Mouse (Mus musculus) testis, postnatal 10 days (tissue): Measurements from ENCODE around the gene Prmt8.

Experiments
- DNase-seq: peaks from one replicate; pipeline ENCODE4 v3.0.0; 2021; ENCODE audit warnings: low spot score

Gene Prmt8

DNA sequence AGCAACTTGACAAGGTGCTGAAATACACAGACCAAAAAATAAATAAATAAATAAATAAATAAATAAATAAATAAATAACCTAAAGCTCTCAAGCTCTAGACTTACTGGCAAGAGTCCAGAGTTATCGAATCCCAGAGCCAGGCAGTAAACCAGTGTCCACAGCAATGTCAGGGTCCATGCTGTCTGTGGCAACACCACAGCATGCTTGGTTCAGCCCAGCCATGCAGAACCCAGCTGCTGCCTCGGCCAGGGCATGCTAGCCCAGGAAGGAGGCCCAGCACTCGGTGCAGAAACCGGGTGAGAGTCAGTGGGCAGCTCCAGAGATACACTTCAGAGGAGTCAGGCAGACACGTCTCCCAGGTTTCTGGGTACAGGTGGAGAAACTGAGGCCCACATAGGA lies 29.4 kb downstream of the Prmt8 start:
- no peak for DNase-seq

DNA sequence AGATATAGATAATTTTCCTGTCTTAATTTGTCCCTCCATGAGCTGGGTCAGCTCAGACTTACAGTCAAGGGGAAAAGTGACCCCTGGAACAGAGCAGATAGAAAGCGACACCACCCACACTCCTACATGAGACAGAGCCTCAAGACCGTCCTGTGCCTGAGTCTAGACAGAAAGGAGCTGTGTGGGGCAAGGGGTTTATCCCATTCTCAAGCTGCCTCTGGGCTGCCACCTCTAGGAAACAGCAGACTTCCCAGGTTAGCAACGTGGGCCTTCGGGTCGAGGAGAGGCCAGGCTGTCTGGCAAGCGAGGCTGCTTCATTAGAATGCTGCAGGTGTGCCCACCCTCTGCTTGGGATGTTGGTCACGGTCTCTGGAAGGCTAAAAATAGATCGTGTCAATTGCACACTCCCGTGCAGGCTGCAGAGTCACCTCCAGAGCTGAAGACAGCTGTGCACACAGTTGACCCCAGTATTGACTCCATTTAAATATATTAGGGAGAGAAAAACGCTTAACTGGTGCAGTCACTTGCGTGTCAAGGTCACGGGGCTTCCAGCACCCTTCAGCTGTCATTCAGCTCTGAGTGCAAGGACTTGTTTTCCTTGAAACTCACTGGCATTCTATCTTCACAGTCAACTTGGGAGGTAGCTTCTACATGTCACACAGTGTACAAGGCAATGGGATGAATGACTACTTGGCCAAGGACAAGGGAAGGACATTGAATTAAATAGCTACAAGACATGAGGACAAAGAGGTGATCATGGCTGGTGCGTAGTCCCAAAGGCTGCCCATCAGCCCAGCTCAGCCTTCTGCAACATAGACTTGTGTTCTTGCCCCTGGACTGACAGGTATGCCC lies 33.9 kb downstream of the Prmt8 start:
- no peak for DNase-seq

DNA sequence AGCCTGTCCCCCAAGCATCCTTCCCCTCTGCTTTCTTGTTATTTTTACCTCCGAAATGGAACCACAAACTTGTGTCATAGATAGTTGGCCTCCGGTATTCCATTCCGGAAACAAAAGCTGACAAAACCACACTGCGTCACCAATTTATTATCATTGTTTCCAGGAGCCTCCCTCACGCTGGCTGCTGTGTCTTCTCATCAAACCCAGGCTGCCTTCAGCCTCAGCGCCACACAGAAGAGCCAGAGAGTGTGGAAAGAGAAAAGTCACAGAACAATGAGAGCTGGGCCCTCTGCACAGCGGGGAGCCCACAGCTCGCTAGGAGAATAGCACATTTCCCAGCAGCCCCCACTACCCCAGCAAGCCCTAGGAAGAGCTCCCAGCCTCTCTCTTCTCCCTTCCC lies 46.1 kb downstream of the Prmt8 start:
- DNase-seq, result no peak

DNA sequence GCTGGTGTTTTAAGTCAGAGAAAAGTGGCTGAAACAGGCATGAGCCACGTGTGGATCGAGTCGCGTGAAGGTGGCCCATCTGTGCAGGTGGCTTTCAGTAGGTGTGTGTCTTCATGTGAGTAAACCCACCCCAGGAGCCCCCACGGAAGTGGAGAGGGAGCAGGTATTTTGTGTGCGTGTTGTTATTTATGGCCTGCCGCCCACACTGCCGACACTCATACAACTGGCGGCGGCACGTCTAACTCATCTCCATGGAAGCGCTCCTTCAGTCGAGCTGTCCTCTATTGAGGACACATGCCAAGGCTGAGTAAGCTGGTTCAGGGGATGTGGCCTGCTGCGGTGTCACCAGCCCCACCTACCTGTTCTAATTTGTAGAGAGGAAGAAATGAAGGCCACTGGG lies 49.4 kb downstream of the Prmt8 start:
- DNase-seq, result no peak

DNA sequence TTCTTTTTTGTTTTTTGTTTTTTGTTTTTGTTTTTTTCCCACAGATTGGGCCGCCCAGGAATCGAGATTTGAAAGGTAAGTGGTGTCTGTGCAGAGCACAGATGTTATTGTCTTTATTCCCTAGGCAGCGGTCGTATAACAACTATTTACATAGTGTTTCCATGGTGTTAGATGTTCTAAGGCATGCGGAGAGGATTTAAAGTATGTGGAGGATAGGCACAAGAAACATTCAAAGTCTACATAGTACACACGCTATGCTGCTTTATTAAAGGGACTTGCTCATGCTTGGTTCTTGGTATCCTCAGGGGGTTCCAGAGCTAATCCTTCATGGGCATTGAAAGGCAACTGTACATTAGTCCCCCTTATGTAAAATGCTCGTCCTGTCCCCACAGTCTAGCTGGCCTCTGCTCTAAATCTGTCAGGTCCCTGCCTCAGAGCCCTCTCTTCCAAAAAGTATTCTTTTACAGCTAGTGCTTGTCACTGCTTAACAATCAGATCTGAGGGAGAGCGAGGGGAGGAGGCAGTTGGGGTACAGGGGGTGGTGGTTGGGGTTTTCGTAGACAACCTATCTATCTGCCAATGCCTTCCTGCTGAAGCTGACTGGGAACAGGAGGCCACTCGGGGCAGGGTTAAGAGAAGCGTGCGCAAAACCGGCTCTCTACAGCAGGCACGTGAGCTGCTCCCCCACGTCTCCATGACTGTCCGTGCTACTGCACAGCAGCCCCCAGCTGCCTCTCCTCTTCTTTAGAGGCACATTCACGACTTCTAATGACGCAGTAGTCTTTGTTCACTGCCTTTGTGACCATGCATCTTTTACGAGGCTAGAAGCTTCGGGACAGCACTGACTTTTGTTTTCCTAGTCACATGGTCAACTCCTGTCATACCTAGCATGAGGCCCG lies 51.8 kb downstream of the Prmt8 start:
- DNase-seq, result no peak

DNA sequence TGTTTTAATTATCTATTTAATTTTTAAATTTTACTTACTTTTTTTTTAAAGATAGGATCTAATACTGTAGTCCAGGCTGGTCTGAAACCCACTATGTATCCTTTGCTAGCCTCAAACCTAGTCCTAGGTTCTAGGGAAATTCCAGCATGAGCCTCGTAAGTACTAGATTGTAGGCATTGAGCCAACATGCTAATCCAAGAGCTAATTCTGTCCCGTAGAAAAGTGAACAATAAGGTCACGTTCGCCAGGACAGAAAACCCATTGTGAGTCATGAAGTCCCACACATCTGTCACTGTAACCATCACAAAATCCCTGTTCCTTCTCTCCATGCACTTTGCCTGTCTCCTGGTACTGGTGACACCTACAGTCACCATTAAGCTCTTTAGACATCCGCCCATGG lies 53.8 kb downstream of the Prmt8 start:
- no peak for DNase-seq

DNA sequence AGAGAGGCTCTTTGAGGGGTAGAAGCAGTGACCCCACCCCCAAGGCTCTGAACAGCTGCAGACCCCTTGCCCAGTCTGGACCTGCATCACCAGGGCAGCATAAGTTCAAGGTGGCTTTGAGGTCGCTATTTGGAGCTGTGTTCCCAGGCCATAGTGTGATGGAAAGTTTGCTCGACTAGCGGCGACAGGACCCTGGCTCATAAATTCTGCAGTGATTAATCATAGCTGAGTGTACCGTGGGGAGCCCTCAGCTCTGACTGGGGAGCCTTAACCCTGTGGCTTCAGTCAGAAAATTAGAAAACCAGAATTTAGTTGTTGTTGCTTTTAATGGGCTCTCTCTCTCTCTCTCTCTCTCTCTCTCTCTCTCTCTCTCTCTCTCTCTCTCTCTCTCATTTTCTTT lies 54.4 kb downstream of the Prmt8 start:
- DNase-seq, result no peak

DNA sequence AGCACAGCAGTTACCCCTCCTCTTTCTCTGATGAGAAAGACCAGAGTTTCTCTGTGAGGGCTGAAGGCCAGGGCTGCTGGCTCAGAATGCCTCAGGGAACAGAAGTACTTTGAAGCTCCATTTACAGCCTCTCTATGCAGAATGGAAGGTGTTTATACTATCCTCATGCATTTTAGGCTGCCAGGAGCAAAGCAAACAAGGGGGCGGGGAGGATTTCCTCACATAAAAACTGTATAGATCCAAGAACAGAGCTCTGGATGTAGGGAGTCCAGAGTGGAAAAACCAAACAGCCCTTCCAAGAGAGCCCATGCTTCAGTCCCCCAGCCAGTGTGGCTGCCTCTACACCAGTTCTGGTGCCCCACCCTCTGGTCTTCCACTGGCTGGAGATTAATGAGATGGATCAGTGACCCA lies 61.0 kb downstream of the Prmt8 start:
- no peak for DNase-seq

DNA sequence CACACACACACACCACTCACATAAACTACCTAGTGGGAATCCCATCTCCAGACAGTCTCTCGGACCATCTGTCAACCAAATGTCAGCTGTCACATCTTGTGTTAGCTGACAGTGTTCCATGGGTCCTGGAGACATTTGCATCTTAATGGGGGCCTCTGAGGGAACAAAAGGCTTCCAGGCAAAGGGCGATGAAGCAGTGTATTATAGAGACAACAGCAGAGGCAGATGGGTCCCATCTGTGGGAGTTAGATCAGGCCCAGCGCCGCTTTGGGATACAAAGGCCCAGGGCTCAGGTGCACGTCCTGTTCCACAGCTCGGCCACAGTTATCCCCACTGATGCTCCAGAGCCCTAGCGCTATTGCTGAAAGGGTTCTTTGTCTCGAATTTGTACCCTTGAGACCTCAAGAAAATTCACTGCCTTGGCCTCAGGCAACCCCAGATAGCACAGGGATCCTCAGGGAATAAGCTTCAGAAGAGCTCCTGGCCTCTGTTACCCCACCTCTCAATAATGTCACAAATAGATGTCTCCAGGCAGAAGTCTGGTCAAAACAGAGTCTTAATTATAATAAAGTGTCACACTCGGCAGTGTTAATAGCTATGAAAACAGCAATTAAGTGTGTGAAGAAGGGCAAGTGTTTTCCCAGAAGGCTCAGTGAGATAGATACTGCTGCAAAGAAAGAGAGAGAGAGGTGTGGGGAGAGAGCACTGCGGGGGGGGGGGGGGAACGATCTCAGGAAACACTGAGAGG lies 68.1 kb downstream of the Prmt8 start:
- no peak for DNase-seq

DNA sequence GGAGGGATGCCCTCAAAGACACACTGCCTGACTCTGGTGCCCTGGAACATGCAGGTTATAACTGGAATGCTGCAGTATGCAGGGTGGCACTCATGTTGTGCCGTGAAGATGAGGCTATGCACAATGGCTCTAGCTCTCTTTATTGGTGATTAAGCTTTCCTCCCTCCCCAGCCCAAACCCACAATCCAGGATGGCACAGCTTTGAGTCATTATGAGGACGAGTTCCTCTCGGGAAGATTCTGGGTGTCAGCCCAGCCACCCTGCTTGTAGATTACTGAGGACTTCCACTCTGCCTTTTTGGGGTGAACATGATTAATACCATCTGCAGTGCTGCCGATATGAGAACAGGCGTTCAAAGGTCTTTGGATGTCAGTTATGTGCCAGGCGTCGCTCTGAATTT lies 75.6 kb downstream of the Prmt8 start:
- DNase-seq, result no peak

DNA sequence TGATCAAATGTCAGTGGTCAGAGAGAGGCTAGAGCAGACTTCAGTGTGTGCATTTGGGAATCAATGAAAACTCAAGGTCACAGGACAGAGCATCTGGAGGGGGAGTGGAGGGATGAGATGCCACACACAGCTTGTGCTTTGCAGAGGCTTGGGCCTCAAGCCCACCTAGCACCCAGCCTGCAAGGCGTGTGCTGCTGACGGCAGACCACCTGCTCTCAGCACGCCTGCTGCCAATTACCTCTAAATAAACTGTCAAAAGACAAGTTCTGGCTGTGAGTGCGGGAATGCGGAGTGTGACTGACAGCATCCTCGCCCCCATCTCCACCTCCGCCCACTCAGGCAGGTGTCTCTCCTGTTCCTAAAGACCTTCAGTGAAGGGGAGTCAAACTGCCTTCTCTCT lies 77.0 kb downstream of the Prmt8 start:
- no peak for DNase-seq

DNA sequence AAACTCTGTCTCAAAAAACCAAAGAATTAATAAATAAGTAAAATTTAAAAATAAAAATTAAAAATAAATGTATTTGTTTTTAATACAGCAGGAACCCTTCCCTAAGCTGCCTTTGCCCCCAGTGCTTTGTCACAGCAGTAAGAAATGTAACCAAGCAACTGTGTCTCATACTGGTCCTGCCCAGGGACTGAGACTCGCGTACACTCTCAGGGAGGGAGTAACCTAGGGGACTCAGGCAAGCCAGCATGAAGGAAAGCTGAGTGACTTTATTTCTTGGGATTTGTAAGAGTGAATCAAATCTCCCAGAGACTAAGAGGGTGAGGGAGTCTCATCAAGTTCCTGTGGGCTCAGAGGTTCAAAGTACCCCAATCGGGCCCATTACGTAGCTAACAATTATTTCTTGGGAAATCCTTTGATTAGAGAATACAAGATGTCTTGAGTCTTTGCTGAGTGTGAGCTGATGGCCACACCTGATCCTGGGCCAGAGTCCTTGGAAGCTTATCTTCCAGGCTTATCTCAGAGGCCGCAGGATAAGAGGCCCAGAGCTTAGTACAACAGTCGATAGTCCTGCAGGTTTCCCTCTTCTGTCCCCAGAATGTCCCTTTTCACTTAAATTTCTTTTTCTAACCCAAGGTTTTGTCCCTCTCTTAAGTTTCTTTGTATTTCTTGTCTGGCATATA lies 82.0 kb downstream of the Prmt8 start:
- DNase-seq, result no peak

DNA sequence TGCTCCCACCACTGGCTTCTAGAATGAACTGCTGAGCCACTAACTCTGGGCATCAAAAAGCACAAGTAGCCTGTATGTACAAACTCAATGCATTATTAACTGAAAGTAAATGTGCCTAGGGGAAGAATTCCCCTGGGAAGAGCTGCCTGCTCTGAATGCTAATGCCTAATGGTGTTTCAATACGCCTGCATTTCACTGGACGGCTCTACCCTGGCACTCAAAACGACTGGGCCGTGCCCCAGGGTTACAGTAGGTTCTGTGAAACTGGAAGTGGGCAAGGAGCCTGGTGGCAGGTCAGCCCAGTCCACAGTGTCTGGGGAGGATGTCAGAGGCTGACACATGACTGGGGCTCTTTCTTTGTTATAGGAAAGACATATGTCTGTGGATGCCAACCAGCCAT lies 84.3 kb downstream of the Prmt8 start:
- DNase-seq, result no peak

DNA sequence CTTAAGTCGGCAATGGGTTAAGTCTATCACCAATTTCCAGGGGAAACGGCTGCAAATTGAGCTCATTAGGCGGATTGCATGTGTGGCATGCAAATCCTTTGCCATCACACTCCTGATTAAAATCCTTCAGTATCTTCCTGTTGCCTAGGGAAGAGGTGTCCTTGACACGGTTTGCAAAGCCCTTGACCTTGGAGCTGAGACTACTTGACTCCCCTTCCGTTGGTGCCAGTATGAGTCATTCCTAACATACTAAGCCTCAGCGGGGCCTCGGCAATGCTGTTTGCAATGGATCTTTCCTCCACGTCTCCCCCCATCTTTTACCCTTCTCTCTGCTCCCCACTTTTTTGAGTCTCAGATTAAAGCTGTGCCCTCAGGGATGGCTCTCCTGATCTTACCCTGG lies 85.7 kb downstream of the Prmt8 start:
- DNase-seq, result no peak

DNA sequence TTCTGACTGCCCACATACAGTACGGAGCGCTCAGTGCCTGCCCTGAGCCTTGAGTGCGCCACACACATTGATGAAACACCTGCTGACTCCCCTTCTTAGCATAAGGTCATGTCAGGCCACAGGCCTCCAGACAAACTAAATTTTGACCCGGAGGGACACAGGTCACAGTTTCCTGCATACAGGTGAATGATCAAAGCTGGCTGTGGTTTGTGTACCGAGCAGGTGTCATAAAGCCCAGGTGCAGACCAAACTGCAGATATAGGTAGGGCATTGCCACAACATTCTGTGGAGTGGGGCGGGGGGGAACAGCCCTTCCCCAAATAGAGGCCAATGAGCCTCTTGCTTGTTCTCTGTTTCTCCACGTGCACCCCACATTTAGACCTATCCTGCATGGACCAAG lies 88.5 kb downstream of the Prmt8 start:
- DNase-seq, result no peak

DNA sequence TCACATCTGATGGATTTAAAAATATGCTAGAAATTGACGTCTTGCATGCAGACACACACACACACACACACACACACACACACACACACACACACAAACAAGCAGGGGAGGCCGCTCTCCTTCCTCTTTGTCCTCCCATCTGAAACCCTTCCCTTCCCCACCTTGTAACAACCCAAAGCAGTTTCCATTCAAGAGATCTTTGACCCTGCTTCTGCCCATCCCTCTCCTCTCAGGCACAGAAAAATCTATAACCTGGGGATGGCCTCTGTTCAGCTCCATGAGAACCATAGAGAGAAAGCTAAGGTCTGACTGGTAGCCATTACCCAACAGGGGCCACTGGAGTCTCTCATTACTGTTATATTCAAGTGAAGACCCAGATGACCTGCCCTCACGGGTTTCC lies 90.3 kb downstream of the Prmt8 start:
- no peak for DNase-seq

DNA sequence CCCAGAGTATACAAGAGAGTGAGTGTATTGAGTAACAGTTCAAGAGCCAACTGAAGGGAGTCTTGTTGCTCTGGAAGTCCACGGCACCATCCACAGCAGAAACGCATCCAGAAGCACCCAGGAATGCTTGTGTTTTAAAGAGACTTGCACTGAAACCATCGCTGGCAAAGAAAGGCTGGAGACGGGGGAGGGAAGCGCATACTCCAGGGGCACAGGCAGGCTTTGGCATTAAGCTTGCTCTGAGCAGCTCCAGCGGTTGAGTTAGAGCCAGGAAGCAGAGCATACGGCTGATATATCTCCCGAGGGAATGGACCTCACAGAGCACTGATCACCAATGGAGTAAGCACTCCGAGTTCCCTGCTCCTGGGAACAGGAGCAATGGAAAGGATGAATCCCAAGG lies 91.0 kb downstream of the Prmt8 start:
- no peak for DNase-seq

DNA sequence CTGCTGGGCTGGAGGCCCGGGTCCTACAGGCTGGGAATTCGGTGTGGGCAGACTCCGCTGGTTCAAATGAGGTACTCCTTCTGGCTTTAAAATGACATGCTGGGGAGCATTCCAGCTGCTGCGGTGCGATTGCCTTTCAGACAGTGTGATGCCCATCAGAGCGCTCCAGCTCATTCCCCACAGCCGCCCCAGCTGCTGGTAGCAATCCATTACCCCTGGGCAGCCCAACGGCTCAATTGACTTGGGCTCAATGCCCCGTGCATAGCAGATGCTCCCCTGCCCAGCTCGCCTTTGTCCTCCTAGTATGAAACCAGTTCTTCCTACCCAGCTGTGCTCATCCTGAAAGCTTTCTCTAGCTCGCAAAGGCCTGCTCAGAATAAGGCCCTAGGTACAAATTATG lies 92.4 kb downstream of the Prmt8 start:
- no peak for DNase-seq

DNA sequence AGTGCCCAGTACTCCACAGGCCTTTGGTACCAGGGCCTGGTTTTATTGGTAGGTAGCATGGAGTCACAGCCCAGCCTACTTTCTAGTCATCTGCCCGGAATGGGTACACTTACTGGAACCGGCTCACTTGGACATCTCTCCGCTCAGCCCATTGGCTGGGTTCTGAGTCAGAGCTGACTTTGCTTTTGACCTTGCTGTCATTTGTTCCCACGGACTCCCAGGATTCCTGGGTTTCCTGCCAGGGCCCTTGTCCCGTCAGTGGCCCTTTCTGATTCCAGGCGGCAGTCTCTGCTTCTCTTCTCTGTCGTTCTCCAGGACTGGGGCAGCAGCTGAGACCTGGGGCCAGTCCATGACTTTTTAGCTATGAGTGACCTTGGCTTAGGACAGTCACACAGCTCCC lies 97.2 kb downstream of the Prmt8 start:
- DNase-seq, result no peak

DNA sequence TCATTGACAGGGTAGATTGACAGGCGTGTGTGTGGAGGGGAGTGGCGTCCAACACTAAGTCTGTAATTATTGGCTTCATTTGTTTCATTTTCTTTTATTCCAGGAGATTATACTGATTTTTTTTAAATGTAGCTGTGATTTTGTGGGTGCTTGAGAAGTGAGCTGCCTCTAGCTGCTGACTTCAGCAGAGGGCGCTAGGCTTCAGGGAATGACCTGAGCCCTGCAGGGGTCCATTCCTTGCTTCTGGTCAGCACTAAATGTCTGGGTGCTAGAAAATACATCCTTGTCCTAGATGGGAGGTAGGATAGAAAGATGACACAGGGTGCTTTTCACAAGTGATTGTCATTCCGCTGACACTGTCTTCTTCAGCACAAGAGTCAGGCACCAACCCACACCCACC lies 99.2 kb downstream of the Prmt8 start:
- no peak for DNase-seq

DNA sequence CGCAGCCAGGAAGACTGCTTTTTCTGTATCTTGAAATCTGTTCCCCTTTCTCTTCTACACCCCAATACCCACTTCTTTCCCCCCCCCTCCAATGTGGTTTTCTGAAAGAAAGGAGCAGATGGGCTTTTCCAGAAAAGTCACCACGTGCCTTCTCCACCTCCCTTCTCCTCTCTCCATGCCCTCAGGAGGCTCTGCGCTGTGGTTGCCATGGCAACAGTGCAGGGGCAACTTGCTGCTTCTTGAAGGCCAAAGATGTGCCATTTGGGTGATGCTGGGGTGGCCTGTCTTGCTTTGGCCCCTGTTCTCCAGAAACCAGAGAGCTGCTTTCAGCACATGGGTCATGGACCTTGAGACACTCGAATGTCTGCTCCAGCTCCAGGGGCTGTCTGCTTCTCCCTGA lies 100.0 kb downstream of the Prmt8 start:
- DNase-seq, result no peak

DNA sequence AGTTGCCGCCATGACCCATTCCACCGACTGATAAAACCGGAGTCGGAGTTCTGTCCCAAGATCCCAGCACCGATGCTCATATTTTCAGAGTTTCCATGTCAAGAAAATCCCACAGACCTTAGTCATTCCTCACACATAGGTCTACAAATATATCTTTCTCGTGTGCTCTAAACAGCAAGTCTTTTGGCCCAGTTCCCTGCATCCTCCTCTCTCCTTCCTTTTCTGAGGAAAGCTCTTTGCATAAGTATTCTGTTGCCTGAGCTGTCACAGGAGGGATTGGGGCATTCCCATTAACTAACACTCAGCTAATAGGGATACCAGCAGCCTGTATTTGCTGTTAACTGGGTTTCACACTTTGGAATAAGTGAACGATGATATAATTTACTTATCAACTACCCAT lies 106.0 kb downstream of the Prmt8 start:
- DNase-seq, result no peak
